Mouse (Mus musculus) A20 (cell line): Measurements from ENCODE around the gene Zfp800.
A peak's percentile ranks its signal among the peaks of the same experiment; 100 is the strongest.

ENCODE experiments used
- DNase-seq: peaks from one replicate; pipeline ENCODE4 v3.0.0-alpha.2; 2011; ENCODE audit warnings: low read depth, low spot score

The Zfp800 gene

DNA sequence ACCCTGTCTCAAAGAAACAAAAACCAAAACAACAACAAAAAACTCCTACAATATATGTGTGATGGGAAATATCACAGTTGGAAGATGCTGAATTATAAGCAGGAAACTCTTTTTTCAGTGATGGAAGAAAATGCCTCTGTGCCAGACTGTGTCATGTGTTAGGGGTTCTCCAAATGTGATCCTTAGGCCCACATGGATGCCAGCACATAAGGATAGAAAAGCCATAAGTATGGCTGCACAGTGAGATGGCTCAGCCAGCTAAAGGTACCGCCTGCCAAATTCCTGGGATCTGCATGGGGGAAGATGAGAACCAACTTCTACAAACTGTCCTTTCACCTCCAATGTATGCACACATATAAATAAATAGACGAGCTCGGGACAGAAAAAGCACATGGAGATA, 82.6 kb downstream of the Zfp800 start:
- no peak for DNase-seq

DNA sequence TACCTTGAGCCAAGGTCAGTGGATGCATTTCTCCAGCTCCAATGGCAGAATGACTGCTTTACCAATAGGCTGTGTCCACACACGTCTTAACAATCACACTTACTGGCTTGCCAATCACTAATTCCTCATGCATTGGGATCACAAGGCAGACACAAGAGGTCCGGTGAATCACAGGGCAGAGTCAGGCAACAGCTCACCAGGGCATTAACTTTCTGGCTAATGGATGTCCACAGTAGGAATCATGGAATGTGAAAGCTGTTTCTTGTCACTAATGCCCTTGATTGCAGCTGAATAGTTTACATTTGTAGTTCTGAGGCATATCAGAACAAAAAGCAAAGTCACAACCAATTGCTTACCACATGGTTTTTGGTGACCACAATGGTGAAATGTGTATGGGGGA, 85.7 kb downstream of the Zfp800 start:
- no peak for DNase-seq

DNA sequence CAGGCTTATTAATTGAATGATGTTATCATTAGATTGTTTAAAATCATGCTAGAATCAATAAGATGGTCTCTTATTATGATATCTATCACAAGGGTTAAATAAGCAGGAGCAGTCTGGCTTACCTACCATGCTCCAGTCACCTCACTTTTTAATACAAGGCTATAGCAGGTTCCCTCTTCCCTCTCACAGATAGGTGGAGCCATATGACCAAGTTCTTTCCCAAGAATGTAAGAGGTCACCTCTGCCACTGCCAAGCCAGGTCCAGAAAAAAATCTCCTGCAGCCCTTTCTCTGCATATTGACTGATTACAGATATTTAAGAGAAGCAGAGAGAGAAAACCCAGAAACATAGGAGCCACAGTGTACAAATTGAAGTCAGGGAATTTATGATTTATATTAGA, 88.1 kb downstream of the Zfp800 start:
- peak; percentile 24 for DNase-seq

DNA sequence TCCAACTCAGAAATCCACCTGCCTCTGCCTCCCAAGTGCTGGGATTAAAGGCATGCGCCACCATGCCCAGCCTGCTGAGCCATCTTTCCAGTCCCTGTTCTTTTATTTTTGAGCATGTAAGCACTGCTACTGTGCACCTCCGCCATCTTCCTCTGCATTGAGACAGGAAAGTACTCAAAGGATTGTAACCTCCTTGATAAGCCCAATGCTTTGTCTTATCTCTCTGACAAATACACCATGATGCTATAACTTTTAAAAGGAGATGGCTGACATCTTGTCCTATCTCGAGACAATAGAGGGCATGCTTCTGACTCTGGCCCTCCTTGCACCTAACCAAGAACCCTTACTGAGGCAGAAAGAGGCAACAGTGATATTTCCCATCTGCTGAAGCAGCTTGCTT, 88.9 kb downstream of the Zfp800 start:
- DNase-seq: no peak

DNA sequence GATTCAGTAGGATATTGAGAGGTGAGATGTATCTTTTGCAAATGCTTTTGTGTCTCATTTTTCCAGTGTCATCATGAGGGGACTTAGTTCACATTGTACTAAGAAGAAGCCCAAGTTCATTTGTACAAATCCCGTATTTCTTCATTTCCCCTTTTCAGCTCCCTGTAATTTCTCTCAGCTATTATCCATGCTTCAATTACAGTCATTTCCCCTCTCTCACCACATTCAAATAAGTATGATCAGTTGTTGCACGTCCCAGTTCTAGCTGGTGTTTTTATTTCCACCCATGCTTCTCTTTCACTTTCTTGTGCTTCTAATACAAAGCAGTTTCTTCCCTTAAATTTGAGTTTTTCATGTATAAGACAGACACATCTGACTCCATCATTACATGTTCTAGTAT, 91.1 kb downstream of the Zfp800 start:
- peak; percentile 25 for DNase-seq

DNA sequence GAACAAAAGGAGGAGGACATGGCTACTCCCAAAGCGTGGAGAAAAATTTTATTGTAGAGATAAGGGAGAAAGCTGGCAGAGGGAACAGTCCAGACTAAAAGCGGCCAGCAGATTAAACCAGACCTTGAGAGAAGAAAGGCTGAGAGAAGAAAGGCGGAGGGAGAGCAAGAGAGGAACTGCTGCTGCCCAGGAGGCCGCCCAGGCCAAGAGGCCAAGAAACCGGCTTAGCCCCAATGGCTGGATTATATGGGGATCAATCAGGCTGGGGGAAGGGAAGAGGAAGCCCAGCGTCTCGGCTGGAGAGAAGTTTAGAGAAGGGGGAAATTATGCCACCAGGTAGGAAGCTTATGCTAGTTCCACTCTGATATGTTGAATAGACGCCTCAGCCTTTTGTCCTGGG, 101.5 kb downstream of the Zfp800 start:
- DNase-seq: no peak

DNA sequence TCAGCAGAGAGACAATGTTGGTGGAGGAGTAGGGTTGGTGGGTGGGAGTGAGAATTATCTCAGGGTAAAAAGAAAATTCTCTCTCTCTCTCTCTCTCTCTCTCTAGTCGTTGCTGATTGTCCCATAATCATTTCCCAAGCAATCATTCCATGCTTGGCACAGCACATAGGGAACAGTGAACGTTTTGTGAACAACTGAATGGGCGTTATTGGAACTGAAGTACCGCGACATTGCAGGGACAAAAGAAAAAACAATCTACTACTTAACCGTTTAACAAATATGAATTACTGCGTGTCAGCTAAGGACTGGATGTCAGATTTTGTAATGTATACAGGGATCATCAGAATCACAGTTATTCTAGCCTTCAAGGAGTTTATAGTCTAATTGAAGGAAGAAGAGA, 102.2 kb downstream of the Zfp800 start:
- no peak for DNase-seq

DNA sequence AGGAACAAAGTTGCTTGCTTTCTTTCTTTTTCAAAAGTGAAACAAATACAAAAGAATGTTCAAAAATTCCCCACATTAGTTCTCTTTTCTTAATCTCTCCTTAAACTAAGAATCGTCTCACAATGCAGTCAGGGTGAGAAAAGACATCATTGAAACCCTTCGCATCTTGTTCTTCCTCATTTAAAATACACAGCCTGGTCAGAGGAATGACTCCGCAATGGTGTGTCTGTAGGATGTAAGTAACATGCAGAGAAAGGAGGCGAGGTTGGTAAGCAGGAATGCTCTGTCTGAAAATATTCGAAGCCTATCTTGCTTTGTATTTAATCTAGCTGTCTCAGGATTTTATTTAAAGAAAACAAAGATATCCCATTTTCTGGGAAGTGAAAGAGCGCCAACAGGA, 105.0 kb downstream of the Zfp800 start:
- DNase-seq: peak; percentile 51

DNA sequence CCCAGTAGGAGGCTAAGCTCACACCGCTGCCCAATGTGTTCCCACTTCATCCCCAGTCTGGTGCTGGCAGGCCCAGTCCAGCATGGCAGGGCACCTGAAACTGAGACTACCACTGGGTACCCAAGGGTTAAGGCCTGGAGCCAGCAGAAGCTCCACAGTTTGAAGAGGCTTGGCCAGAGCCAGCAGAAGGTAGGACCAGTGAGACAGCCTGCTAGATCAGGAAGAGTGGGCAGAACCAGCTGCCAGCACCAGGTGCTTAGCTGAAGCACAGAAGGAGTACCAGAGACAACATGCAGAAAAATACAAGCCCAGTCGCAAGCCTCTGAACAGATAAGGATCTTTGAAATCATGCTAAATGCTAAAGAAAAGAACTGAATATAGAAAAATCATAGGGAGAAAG, 117.9 kb downstream of the Zfp800 start:
- no peak for DNase-seq

DNA sequence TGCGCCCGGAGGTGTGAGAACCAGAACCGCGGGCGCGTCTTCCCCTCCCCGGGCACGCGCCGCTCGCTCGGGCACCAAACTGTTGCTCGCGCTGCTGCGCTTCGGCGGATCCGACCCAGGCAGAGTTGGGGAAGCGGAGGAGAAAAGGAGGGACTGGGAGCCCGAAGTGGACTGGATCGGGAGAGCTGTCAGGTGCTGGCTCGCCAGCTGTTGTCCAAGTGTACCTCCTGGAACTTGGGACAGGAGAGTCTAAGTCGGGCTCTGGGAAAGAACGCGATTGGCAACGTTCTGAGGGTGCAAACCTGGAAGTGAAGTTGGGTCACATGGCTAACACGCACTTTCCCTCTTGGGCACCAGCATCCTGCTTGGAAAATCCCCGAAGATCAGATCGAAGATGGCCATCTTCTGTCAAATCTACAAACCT, 135.6 kb downstream of the Zfp800 start:
- peak; percentile 76 for DNase-seq

DNA sequence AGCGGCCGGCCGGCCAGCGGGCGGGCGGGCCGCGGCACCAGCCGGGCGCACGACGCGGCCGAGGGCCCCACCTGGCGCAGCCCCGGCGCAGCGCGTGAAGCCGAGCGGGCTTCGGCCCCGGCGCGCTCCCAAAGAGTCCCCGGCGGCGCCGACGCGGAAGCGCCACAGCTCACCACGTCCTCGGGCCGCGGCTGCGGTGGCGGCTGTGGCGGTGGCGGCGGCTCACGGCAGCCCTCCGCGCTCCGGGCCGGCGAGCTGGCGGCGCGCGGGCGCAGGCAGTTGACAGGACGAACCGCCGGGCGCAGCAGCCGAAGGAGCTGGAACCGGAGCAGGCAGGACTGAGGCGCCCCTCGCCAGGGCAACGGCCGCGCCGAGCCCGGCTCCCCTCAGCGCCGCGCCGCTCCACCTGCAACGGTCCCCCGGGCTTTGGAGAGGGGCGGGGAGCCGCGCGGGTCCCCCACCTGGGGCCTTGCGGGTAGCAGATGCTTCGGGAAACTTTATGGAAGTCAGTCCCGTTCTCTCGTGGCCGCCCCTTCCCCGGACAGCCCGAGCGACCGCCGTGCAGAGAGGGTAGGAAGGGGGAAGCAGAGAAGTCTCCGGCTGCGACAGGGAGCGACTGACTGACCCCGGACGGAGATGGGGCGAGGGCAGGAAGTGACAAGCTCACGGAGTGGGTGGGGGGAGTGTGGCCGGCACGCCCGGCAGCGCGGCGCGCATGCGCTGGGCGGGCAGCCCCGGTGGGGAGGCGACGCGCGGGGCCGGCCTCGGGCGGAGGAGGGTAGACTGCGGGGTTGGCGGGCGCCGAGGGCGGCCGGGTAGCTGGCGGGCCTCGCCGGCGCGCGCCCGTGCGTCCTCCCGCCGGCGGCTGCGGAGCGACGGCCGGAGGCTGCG, 136.3 kb downstream of the Zfp800 start:
- peak; percentile 93 for DNase-seq

DNA sequence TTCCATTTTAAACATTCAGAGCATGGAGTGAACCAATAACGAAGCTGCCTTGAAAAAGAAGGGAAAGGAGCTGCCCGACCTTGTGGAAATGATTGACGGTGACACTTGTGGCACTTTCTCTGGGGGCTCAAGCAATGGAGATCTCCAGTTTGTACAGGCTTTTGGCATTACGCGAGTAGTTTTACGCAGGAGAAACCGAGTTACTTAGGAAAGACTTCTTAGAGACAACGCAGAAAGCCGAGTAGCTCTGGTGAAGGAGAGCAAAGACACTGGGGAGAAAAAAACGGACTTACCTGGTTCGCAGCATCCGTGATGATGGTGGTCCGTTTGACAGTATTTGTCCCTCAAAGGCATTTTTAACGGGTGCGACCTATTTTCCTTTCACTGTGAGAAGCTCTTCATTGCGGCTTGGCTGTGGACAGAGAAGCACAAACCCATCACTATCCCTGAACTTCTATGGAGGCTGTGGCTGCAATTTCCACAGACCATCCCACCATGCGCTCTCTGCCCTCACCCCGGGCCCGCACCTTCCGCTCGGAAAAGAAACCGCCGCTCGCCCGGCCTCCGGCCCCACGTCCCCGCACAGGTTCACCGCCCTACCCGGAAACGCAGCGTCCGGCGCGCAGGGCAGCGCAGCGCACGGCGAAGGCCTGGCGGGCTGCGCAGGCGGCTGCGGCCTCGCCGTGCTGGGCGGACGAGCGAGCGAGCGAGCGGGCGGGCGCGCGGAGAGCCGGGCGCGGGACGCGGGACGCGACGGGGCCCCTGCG, 137.2 kb downstream of the Zfp800 start:
- peak; percentile 68 for DNase-seq

DNA sequence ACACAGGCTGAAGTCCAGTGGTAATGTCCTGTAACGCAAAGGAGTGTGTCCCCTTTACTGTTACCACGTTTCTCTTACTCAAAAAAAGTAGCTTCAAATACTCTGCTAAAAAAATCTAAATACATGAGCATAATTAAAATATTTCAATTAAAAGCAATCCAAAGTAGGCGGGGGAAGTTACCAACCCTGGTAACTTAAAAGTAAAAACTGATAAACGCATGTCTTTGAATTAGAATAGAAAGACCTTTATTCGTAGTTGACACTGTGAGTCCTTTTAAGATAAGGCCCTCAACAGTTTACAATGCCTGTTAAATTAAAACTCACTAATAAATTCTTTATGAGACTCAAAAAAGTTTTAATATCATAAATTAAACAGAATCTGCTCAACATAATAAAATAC, 138.1 kb downstream of the Zfp800 start:
- no peak for DNase-seq

DNA sequence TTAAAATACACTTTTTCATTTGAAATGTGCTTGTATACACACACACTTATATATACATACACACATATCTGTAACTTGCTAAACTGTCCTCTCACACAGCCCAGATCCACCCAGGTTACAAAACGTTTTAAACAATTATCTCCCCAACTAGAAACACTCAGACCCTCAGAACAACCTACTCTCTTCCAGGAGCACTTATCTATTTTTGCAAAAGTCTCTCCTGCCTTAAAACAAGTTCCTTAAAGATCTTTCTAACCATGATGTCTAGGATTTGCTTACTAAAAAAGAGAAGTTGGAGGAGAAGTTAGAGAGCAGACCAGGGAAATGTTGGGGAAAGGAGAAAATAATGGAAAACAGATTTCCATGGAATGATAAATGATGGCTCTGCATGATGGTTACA, 139.4 kb downstream of the Zfp800 start:
- no peak for DNase-seq

DNA sequence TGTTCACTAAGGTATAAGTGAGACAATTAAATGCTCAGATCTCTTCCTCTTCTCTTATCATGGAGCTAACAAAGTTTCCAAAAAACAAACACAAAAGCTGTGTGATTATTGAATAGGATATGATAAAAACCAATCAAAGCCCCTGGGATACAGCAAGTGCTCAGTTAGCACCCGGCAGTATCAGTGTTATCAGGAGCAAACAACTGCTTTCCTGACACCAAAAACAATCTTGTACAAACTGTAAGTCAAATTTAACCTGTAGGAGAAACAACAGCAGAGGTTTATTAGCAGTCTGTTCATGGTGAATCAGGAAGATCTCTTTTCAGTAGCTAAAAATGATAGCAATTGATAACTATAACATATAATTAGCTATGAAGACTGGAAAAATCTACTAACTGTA, 140.0 kb downstream of the Zfp800 start:
- no peak for DNase-seq

DNA sequence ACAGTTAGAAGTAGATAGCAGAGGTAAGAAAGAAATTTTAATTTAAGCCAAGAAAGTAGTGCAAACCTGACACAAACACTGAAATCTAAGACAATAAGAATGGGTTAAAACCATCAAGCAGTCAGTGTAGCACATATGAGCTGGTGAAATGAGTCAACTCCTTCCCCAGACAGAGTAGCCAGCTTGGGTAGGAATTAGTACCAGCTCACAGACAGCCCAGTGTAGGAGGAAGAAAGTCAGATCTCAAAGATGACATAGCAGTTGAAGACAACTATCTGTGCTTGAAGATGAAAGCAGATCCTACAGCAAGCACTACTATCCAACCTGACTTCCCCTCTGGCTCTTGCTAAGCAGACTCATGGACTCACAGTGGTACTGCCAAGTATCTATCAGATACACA, 145.0 kb downstream of the Zfp800 start:
- DNase-seq: no peak

DNA sequence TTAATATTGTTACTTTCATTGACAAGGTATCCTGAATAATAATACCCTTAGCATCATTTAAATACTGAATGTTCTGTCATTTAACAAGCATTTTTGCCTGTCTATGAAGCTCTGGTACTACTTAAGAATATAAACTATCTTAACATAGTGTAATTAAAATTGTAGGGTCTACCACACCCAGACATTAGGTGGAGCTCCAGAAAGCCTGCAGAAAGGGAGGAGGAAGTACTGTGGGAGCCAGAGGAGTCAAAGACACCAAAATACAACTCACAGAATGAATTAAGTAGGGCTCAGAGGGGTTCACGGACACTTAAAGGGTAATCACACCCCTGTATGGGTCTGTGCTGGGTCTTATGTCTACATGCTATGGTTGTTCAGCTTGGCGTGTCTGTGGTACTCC, 149.6 kb downstream of the Zfp800 start:
- DNase-seq: no peak

DNA sequence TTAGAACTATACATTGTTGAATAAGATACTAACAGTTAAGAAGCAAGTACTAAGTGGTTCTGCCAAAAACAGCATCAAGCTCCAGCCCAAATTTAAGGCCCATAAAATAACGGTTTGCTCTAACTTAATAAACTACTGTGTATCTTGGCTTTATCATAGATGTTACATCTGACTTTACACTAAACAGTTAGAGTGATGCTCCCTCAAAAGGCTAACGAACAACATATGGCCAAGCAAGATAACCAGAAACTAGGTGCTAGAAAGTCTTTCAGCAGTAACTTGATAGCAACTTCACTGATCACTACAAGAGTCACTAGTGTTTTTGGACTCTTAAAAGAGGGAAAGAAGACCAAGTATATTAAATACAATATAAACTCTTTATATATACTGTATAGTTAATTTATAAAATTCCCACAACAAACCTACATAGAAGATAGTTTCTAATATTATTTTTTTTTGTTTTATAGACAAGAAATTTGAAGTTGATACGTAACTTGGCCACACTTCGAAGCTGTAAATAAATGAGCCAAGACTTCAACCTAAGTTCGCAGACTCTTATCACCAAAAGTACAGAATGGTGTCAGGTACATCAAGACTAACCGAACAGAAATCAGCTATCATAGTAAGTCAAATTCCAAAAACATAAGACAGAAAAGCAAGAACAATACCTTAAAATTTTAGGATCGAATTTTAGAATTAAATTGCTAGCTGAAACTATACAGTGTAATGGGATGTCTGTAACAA, 165.0 kb downstream of the Zfp800 start:
- no peak for DNase-seq

DNA sequence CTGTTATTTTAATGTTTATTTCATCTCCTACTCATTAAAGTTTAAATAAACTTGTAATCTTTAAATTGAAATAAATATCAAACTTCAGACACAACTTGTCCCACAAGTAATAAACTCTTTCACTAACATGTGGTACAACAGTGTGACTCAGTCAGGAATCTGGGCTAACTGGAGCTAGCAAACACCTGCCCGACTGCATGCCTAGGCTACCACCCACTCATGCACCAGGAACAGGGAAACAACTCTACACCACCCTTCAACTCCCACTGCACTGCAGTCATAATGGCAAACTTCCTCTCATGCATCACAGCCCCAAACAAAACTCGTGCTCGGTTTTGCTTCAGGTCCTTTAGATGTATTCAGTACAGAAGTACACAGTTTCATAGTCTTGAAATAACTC, 169.7 kb downstream of the Zfp800 start:
- DNase-seq: no peak

DNA sequence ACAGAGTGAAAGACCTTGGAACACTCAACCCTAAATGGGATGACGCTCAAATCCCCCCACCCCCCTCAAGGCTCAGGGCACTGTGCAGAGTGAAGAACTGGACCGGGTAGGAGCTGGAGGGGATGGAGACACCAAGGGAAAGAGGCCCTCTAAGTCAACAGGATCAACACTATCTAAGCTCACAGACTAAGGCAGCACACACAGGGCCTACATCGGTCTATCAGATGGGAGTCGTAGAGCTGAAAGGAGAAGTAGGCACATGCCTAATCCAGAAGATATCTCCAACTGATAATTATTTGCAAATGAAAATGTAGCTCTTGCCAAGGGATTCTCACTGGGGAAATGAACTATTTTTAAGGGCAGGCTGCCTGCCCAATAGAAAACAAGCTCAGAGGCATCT, 176.8 kb downstream of the Zfp800 start:
- no peak for DNase-seq

DNA sequence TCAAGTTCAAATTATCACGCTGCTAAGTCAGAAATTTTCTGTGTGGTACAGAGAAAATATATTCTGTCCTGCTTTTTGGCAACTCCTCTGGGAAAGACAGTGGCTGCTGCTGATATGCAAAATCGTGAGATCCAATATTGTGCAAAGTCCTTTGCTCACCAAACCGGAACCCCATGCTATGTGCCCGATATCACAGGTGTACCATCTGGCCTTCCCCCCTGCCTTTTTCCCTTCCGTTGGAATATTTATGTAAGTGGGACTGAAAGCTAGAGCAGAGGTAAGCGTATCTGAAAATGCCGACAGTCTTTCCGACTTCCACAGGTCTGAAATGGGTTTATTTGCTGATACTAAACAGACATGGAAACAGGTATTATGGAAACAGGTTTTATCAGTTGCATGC, 179.4 kb downstream of the Zfp800 start:
- DNase-seq: no peak

DNA sequence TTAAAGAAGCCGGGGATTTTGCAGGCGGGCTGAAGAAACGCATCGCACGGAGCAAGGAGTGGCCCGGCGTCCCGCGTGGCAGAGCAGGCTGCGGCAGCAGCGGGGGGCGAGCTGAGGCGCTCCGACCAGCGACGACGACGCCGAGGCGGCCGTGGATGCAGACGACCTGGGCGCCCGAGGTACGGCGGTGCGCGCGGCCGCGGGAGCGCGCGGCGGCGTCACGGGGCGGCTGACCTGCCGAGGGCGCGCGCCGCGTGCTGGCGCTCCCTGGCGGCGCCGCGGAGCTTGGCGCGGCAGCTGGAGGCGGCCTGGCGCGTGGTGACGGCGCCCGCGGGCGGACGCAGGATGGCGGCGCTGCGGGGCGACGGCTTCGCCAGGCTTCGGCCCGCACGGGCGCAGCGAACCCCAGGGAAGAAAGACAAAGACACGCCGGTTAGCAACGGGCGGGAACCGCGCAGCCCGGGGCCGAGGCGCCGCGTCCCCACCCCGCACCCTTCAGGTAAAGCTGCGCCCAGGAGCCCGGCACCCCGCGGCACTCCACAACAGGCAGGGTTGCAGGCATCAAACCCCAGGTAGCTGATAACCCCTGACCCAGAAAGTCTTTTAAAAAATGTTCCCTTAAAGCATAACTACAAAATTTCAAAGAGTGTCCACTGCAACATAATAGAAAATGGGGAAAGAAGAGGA, 182.4 kb downstream of the Zfp800 start:
- peak; percentile 83 for DNase-seq
